Mouse (Mus musculus) heart, postnatal 0 days (tissue): ENCODE data around the gene Cux1. TPM values are rescaled to one million over a fixed set of nuclear protein-coding genes. Genes with fewer than 3 reads are reported as not detected.

Experiments used
- ATAC-seq: fragments of 200-750 bp; cut with Nextera tagmentation; 2 replicates; pipeline ENCODE4 v1.8.0; 2017; ENCODE audit warnings: low read depth, moderate number of reproducible peaks, moderate library complexity; ENCODE audit not compliant: insufficient read depth
- DNase-seq: peaks from one replicate; pipeline ENCODE4 v3.0.0-alpha.2; 2016; ENCODE audit warnings: low spot score
- H3K27ac ChIP-seq: fragments of 300-500 bp; sonication (generic); 2 replicates; pipeline ENCODE4 v1.5.1; 2014; ENCODE audit warnings: low read depth, mild to moderate bottlenecking
- H3K27me3 ChIP-seq: fragments of 300-500 bp; sonication (generic); 2 replicates; pipeline ENCODE4 v1.6.1; 2014; ENCODE audit warnings: low read length, mixed read lengths; ENCODE audit not compliant: control insufficient read depth, insufficient read depth
- H3K36me3 ChIP-seq: fragments of 300-500 bp; sonication (generic); replicated peaks from 2 replicates; pipeline ENCODE4 v1.6.1; 2014; ENCODE audit warnings: low read length, mixed read lengths; ENCODE audit not compliant: control insufficient read depth, insufficient read depth
- H3K4me1 ChIP-seq: fragments of 300-500 bp; sonication (generic); 2 replicates; pipeline ENCODE4 v1.6.1; 2014; ENCODE audit warnings: antibody characterized with exemption; ENCODE audit not compliant: control insufficient read depth, insufficient read depth
- H3K4me2 ChIP-seq: fragments of 300-500 bp; sonication (generic); 2 replicates; pipeline ENCODE4 v1.6.1; 2014; ENCODE audit warnings: low read depth, mild to moderate bottlenecking, low read length, moderate library complexity
- H3K4me3 ChIP-seq: fragments of 300-500 bp; sonication (generic); 2 replicates; pipeline ENCODE4 v1.5.1; 2014; ENCODE audit warnings: low read depth, low read length
- H3K9ac ChIP-seq: fragments of 300-500 bp; sonication (generic); replicated peaks from 2 replicates; pipeline ENCODE4 v1.6.1; 2014; ENCODE audit warnings: low read depth, low read length, mixed read lengths
- H3K9me3 ChIP-seq: fragments of 300-500 bp; sonication (generic); replicated peaks from 2 replicates; pipeline ENCODE4 v1.6.1; 2016; ENCODE audit warnings: low read length; ENCODE audit not compliant: control insufficient read depth
- CTCF ChIP-seq: IDR thresholded peaks from 2 replicates; pipeline ENCODE4 v1.5.1; 2016; ENCODE audit warnings: antibody characterized with exemption, control low read depth, low read depth
- EP300 ChIP-seq: IDR thresholded peaks from 2 replicates; pipeline ENCODE4 v1.6.1; 2016; ENCODE audit warnings: antibody characterized with exemption, low read depth
- WGBS: fragments of 180-500 bp; shearing (Covaris S2); extraction: QIAGEN DNeasy Blood & Tissue Kit; methylation state at CpG from one replicate; pipeline ENCODE4 v1.1.7; 2014; 5-methylcytosine and 5-hydroxymethylcytosine counted together
- polyA plus RNA-seq: library from polyadenylated mRNA; unstranded; fragments of >200 nt; fragmentation: Nextera tagmentation; extraction: Ambion mirVana; gene quantifications from 2 replicates; pipeline ENCODE4 v1.2.1, GENCODE M21; 2015
- total RNA-seq: library from RNA; depleted of rRNA; stranded (reverse); fragments of >200 nt; gene quantifications from 2 replicates; pipeline ENCODE4 v1.2.3, GENCODE M21; 2014; ENCODE audit warnings: low replicate concordance

The Cux1 gene
- total and polyA plus RNA-seq, 2 experiments from 2014 or later, result 50.7 to 89.5 TPM

GRCm38 (mm10) chr5:136600511-136600910 is 33.2 kb upstream of the Cux1 start:
- DNase-seq (no peak), ATAC-seq (no peak)
- H3K36me3 ChIP-seq, result no peaks in the 10 kb centered on the region
- no peak overlapping the region for H3K4me2 ChIP-seq
- no peaks in the 10 kb centered on the region for H3K27me3 ChIP-seq
- TF ChIP-seq CTCF (no peak), EP300 (no peak)
- H3K27ac ChIP-seq, result no peak overlapping the region
- no peaks in the 10 kb centered on the region for H3K9me3 ChIP-seq
- H3K4me1 ChIP-seq, result no peaks in the 10 kb centered on the region
- H3K4me3 ChIP-seq, result no peak overlapping the region
- H3K9ac ChIP-seq, result no peak overlapping the region
- 67% methylated on average over 5 of the region's 5 CpGs for WGBS

GRCm38 (mm10) chr5:136594896-136595540 is 27.7 kb upstream of the Cux1 start:
- ATAC-seq (no peak), DNase-seq (no peak)
- H3K4me1 ChIP-seq, result no peaks in the 10 kb centered on the region
- TF ChIP-seq EP300, result no peak
- no peak for TF ChIP-seq CTCF
- H3K27ac ChIP-seq, result no peak overlapping the region
- H3K27me3 ChIP-seq, result no peaks in the 10 kb centered on the region
- H3K4me2 ChIP-seq, result no peak overlapping the region
- no peaks in the 10 kb centered on the region for H3K36me3 ChIP-seq
- no peaks in the 10 kb centered on the region for H3K9me3 ChIP-seq
- 58% methylated on average over 8 of the region's 8 CpGs for whole genome bisulfite sequencing
- H3K4me3 ChIP-seq, result no peak overlapping the region
- H3K9ac ChIP-seq, result no peak overlapping the region

GRCm38 (mm10) chr5:136591816-136592499 is 24.7 kb upstream of the Cux1 start:
- 56% methylated on average over 8 of the region's 8 CpGs for WGBS
- Histone ChIP-seq H3K27me3 (no peaks in the 10 kb centered on the region), H3K27ac (no peak overlapping the region), H3K4me1 (no peaks in the 10 kb centered on the region), H3K9me3 (no peaks in the 10 kb centered on the region), H3K9ac (no peak overlapping the region), H3K36me3 (no peaks in the 10 kb centered on the region), H3K4me2 (no peak overlapping the region), H3K4me3 (no peak overlapping the region)
- ATAC-seq, result no peak
- no peak for DNase-seq
- TF ChIP-seq CTCF (no peak), EP300 (no peak)

- WGBS, result 61% methylated on average over 2 of the region's 2 CpGs
- no peaks in the 10 kb centered on the region for H3K4me1 ChIP-seq
- no peaks in the 10 kb centered on the region for H3K27me3 ChIP-seq
- no peak overlapping the region for H3K4me2 ChIP-seq
- ATAC-seq, result no peak
- no peak overlapping the region for H3K27ac ChIP-seq
- DNase-seq, result no peak
- H3K4me3 ChIP-seq, result no peak overlapping the region
- no peak overlapping the region for H3K9ac ChIP-seq
- no peaks in the 10 kb centered on the region for H3K9me3 ChIP-seq
- no peak for TF ChIP-seq CTCF
- TF ChIP-seq EP300, result no peak
- H3K36me3 ChIP-seq, result no peaks in the 10 kb centered on the region
These were observed 21.7 kb upstream of the Cux1 start for GRCm38 (mm10) chr5:136589002-136589401.

- 68% methylated on average over 3 of the region's 3 CpGs for WGBS
- Histone ChIP-seq H3K9me3 (no peaks in the 10 kb centered on the region), H3K4me3 (no peak overlapping the region), H3K4me2 (no peak overlapping the region), H3K27ac (no peak overlapping the region), H3K36me3 (no peaks in the 10 kb centered on the region), H3K9ac (no peak overlapping the region), H3K27me3 (no peaks in the 10 kb centered on the region), H3K4me1 (no peaks in the 10 kb centered on the region)
- no peak for DNase-seq
- no peak for ATAC-seq
- TF ChIP-seq CTCF, result no peak
These were observed 21.2 kb upstream of the Cux1 start for GRCm38 (mm10) chr5:136588471-136588870.
